Mouse (Mus musculus) cortical plate, adult 2 months (tissue): Measurements from ENCODE around the gene Elf1.

ENCODE experiments used
- CTCF ChIP-seq: fragments of 200-500 bp; IDR thresholded peaks from 2 replicates; pipeline ENCODE4 v1.5.1; 2011; ENCODE audit warnings: mild to moderate bottlenecking, control low read depth, low read length; ENCODE audit not compliant: insufficient read depth; ENCODE audit errors: extremely low read depth
- POLR2A ChIP-seq: fragments of 200-500 bp; IDR thresholded peaks from 2 replicates; pipeline ENCODE4 v1.6.1; 2011; ENCODE audit warnings: mild to moderate bottlenecking, low read length, control low read depth; ENCODE audit not compliant: insufficient read depth; ENCODE audit errors: extremely low read depth

GRCm38 (mm10) chr14:79441441-79441840, 39.6 kb upstream of the Elf1 start:
- TF ChIP-seq CTCF, result no peak
- no peak for TF ChIP-seq POLR2A
